Mouse (Mus musculus) liver, adult 2 months (tissue): Measurements from ENCODE around the gene Kdm6a.

ENCODE experiments used
- CTCF ChIP-seq: fragments of 200-500 bp; IDR thresholded peaks from 2 replicates; pipeline ENCODE4 v1.5.1; 2011; ENCODE audit warnings: low read depth, low read length, control low read depth
- POLR2A ChIP-seq: fragments of 200-500 bp; IDR thresholded peaks from 2 replicates; pipeline ENCODE4 v1.6.1; 2011; ENCODE audit warnings: low read length, control low read depth; ENCODE audit not compliant: insufficient read depth; ENCODE audit errors: extremely low read depth

DNA sequence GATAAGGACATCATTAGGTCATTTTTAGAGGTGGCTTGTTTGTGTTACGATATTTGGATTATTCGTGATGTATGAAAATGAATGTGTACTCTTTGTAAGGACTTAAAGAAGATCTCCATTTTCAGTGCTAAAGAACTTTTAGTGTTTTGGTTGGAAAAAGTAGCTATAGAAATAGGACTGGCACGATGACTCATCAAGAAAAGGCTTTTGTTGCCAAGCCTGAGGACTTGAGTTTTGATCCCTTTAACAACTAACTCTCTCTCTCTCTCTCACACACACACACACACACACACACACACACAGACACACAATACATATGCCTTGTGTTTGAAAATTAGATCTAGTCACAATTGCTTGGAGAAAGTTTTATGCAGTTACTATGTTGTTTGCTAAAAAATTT, 4.6 kb downstream of the Kdm6a start:
- no peak for TF ChIP-seq POLR2A
- TF ChIP-seq CTCF, result no peak
